Mouse (Mus musculus): ENCODE data around the gene Slc19a2. TPM values are rescaled to one million over a fixed set of nuclear protein-coding genes. Genes with fewer than 3 reads are reported as not detected.

The Slc19a2 gene
- polyA plus RNA-seq, 1 experiment: 9.3 TPM

Other genes with a start within 250 kb of the Slc19a2 start
- gene Sele, start 200.8 kb upstream of the Slc19a2 start, polyA plus RNA-seq (2012; rRNA removed): 13.6 and 18.0 TPM in 2 replicates
- gene Sell, start 187.1 kb upstream of the Slc19a2 start, polyA plus RNA-seq (2012; rRNA removed): 1.2 and 1.9 TPM in 2 replicates
- 5.5 and 6.8 TPM in 2 replicates for gene Selp, start 133.8 kb upstream of the Slc19a2 start, polyA plus RNA-seq (2012; rRNA removed)
- 0.19 and 0.34 TPM in 2 replicates for gene F5, start 97.2 kb upstream of the Slc19a2 start, polyA plus RNA-seq (2012; rRNA removed)
- 10.8 and 13.9 TPM in 2 replicates for gene Ccdc181, start 26.5 kb downstream of the Slc19a2 start, polyA plus RNA-seq (2012; rRNA removed)
- gene Nme7, start 55.1 kb downstream of the Slc19a2 start, polyA plus RNA-seq (2012; rRNA removed): 14.1 and 14.9 TPM in 2 replicates
- 21.2 and 23.4 TPM in 2 replicates for gene Blzf1, start 58.4 kb downstream of the Slc19a2 start, polyA plus RNA-seq (2012; rRNA removed)
- 39.7 and 43.4 TPM in 2 replicates for gene Atp1b1, start 209.3 kb downstream of the Slc19a2 start, polyA plus RNA-seq (2012; rRNA removed)